Mouse (Mus musculus) adipocyte (in vitro differentiated cells): ENCODE results near the gene Adgrl2.

Experiments used
- DNase-seq: peaks from one replicate; pipeline ENCODE4 v3.0.0-alpha.2; 2016; ENCODE audit warnings: low spot score

The Adgrl2 gene

GRCm38 (mm10) chr3:148885184-148885583 is 105.2 kb downstream of the Adgrl2 start:
- no peak for DNase-seq

- DNase-seq: no peak
Measured at GRCm38 (mm10) chr3:148881431-148881830, 108.9 kb downstream of the Adgrl2 start.

- no peak for DNase-seq
Measured at GRCm38 (mm10) chr3:148872563-148872962, 117.8 kb downstream of the Adgrl2 start.

GRCm38 (mm10) chr3:148871792-148872464 is 118.4 kb downstream of the Adgrl2 start:
- DNase-seq: no peak

GRCm38 (mm10) chr3:148867618-148868017 is 122.7 kb downstream of the Adgrl2 start:
- DNase-seq: no peak

GRCm38 (mm10) chr3:148866633-148867032 is 123.7 kb downstream of the Adgrl2 start:
- DNase-seq: no peak

- DNase-seq: no peak
Measured at GRCm38 (mm10) chr3:148866053-148866452, 124.3 kb downstream of the Adgrl2 start.

GRCm38 (mm10) chr3:148865234-148865633 is 125.1 kb downstream of the Adgrl2 start:
- no peak for DNase-seq

- DNase-seq: no peak
Measured at GRCm38 (mm10) chr3:148861860-148862259, 128.5 kb downstream of the Adgrl2 start.

GRCm38 (mm10) chr3:148854306-148854910 is 135.9 kb downstream of the Adgrl2 start:
- no peak for DNase-seq

- no peak for DNase-seq
Measured at GRCm38 (mm10) chr3:148853372-148853771, 137.0 kb downstream of the Adgrl2 start.

- DNase-seq: no peak
Measured at GRCm38 (mm10) chr3:148852556-148852955, 137.8 kb downstream of the Adgrl2 start.

GRCm38 (mm10) chr3:148850821-148851220 is 139.5 kb downstream of the Adgrl2 start:
- no peak for DNase-seq

GRCm38 (mm10) chr3:148848366-148848765 is 142.0 kb downstream of the Adgrl2 start:
- DNase-seq: no peak

GRCm38 (mm10) chr3:148844182-148844581 is 146.2 kb downstream of the Adgrl2 start:
- no peak for DNase-seq

GRCm38 (mm10) chr3:148842533-148842932 is 147.8 kb downstream of the Adgrl2 start:
- DNase-seq: no peak

- DNase-seq: no peak
Measured at GRCm38 (mm10) chr3:148838835-148839296, 151.5 kb downstream of the Adgrl2 start.

GRCm38 (mm10) chr3:148838095-148838834 is 152.1 kb downstream of the Adgrl2 start:
- DNase-seq: no peak

- DNase-seq: no peak
Measured at GRCm38 (mm10) chr3:148835136-148835535, 155.2 kb downstream of the Adgrl2 start.

GRCm38 (mm10) chr3:148833070-148833769 is 157.1 kb downstream of the Adgrl2 start:
- no peak for DNase-seq

GRCm38 (mm10) chr3:148832001-148832400 is 158.4 kb downstream of the Adgrl2 start:
- DNase-seq: no peak

- no peak for DNase-seq
Measured at GRCm38 (mm10) chr3:148828519-148828918, 161.8 kb downstream of the Adgrl2 start.
